Mouse (Mus musculus) hindbrain, embryonic 11.5 days (tissue): ENCODE data around the gene Lhb. TPM values are rescaled to one million over a fixed set of nuclear protein-coding genes. Genes with fewer than 3 reads are reported as not detected.

Experiments used
- ATAC-seq: fragments of 200-750 bp; cut with Nextera tagmentation; 2 replicates; pipeline ENCODE4 v1.8.0; 2017; ENCODE audit warnings: mild to moderate bottlenecking, moderate TSS enrichment, moderate library complexity; ENCODE audit not compliant: low FRiP score
- DNase-seq: peaks from one replicate; pipeline ENCODE4 v3.0.0-alpha.2; 2015; ENCODE audit warnings: low spot score
- H3K27ac ChIP-seq: fragments of 300-500 bp; sonication (generic); 2 replicates; pipeline ENCODE4 v1.5.1; 2014; ENCODE audit warnings: mild to moderate bottlenecking, low read depth, low read length
- H3K27me3 ChIP-seq: fragments of 300-500 bp; sonication (generic); 2 replicates; pipeline ENCODE4 v1.6.1; 2014; ENCODE audit warnings: mild to moderate bottlenecking, low read length, moderate library complexity, mixed read lengths; ENCODE audit not compliant: control insufficient read depth, insufficient read depth
- H3K36me3 ChIP-seq: fragments of 300-500 bp; sonication (generic); 2 replicates; pipeline ENCODE4 v1.6.1; 2014; ENCODE audit warnings: mild to moderate bottlenecking, low read length, moderate library complexity, mixed read lengths; ENCODE audit not compliant: control insufficient read depth, insufficient read depth
- H3K4me1 ChIP-seq: fragments of 300-500 bp; sonication (generic); replicated peaks from 2 replicates; pipeline ENCODE4 v1.6.1; 2014; ENCODE audit warnings: low read length, mixed read lengths; ENCODE audit not compliant: control insufficient read depth, insufficient read depth
- H3K4me2 ChIP-seq: fragments of 300-500 bp; sonication (generic); replicated peaks from 2 replicates; pipeline ENCODE4 v1.6.1; 2014; ENCODE audit warnings: mild to moderate bottlenecking, low read depth, low read length
- H3K4me3 ChIP-seq: fragments of 300-500 bp; sonication (generic); 2 replicates; pipeline ENCODE4 v1.5.1; 2014; ENCODE audit warnings: low read depth, low read length
- H3K9ac ChIP-seq: fragments of 300-500 bp; sonication (generic); 2 replicates; pipeline ENCODE4 v1.6.1; 2014; ENCODE audit warnings: low read depth, low read length
- H3K9me3 ChIP-seq: fragments of 300-500 bp; sonication (generic); 2 replicates; pipeline ENCODE4 v1.6.1; 2016; ENCODE audit warnings: low read length; ENCODE audit not compliant: control insufficient read depth
- WGBS: fragments of 180-500 bp; shearing (Covaris S2); extraction: QIAGEN DNeasy Blood & Tissue Kit; methylation state at CpG from one replicate; pipeline ENCODE4 v1.1.7; 2014; 5-methylcytosine and 5-hydroxymethylcytosine counted together
- polyA plus RNA-seq: library from polyadenylated mRNA; unstranded; fragments of >200 nt; fragmentation: Nextera tagmentation; extraction: Ambion mirVana; gene quantifications from 2 replicates; pipeline ENCODE4 v1.2.1, GENCODE M21; 2014

Gene Lhb
- polyA plus RNA-seq, 1 experiment from 2014 or later: not detected

DNA sequence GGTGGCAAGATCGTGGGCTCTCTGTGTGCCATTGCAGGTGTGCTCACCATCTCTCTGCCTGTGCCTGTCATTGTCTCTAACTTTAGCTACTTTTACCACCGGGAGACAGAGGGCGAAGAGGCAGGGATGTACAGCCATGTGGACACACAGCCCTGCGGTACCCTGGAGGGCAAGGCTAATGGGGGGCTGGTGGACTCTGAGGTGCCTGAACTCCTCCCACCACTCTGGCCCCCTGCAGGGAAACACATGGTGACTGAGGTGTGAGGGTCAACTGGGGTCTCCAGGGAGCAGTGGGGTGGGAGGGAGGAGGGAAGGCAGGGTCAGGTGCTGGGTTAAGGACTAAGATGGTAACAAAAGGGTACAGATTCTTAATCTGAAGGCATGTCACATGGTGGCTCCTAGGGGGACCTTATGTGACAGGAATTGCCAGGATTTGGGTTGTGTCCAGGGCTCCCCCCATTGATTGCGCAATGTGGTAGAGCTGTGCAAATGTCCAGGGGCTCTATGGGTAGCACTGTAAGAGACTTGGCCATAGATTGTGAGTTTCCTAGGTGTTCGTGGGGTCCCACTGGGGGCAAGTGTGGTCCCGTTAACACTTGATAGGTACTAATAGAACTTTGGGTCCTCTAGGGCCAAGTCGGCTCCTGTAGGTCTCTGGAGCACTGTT lies 11.0 kb upstream of the Lhb start:
- WGBS: 90% methylated on average over 8 of the region's 8 CpGs
- DNase-seq: no peak

DNA sequence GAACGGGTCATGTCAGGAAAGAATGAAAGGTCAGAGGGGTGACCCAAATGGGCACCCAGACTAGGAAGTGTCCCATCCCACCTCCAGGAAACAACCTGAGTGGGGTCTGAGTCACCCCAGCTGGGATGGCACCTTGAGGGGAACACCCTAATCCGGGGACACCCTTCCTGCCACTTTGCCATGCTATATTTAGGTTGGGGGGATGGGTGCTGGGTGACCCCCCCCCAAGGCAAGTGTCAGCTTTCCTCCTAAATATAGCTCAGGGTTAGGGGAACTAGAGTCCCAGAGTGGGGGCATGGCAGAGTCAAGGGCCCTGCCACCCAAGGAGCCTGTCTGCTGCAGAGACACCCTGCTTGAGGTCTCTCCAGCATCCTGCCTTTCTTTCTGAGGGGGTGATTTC lies 8.2 kb upstream of the Lhb start:
- WGBS: 79% methylated on average over 2 of the region's 2 CpGs
- Histone ChIP-seq H3K4me1 (no peaks in the 10 kb centered on the region; the same call in 1 of the 2 replicates), H3K4me2 (no peak overlapping the region)

More for the DNA sequence above, 11.0 kb upstream of the Lhb start:
- no peak for ATAC-seq
- no peak overlapping the region for H3K4me2 ChIP-seq
- no peak overlapping the region for H3K9ac ChIP-seq
- no peaks in the 10 kb centered on the region for H3K9me3 ChIP-seq
- no peak overlapping the region for H3K27ac ChIP-seq
- H3K4me3 ChIP-seq: no peak overlapping the region
- H3K4me1 ChIP-seq: no peaks in the 10 kb centered on the region; the same call in none of the 2 replicates
- H3K36me3 ChIP-seq: no peaks in the 10 kb centered on the region
- H3K27me3 ChIP-seq: peaks cover 87% of the 10 kb centered on the region

DNA sequence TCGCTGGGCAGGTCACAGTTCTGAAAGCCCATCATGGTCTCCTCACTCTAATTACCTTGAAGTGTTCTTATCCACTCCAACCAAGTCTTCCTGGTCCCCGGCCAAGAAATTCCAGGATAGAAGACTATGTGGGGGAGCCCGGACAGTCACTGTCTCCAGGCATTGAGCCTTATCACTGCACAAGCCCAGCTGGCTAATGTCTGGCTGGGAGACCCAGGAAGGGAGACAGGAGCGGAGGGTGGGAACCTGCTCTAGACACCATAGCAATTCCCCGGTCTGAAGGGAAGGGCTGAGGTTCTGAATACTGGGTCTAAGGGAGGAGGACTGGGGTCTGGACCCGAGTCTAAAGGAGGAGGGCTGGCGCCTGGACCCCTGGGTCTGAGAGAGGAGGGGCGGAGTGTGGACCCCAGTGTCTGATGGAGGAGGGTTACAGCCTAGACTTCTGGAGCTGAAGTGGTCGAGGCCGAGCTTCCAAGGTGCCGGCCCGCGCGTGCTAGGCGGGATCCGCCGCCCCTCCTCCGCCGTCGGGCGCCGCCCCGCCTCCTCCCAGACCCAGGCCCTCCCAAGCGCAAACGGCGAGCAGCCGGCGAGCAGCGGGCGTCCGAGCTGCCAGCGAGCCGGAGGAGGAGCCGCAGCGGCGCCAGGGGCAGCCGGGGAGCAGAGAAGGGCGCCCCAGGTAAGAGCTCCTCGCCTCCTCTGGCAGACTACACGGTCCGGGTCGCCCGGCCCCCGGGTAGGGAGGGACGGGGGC lies 7.3 kb upstream of the Lhb start, which contains the start of gene Ntf5:
Gene Ntf5, plus strand, starts transcription at position 583 of the 751 bp plus-strand sequence.
- Histone ChIP-seq H3K9ac (peak within 1 kb of the TSS; percentile 44; the same call in 1 of the 2 replicates), H3K27me3 (peaks cover 91% of the 10 kb centered on the region), H3K4me1 (no peaks in the 10 kb centered on the region; the same call in 1 of the 2 replicates), H3K27ac (no peak within 1 kb of the TSS), H3K36me3 (no peaks in the 10 kb centered on the region), H3K4me3 (peak within 1 kb of the TSS; percentile 44), H3K4me2 (peak within 1 kb of the TSS; percentile 83), H3K9me3 (no peaks in the 10 kb centered on the region)
- 4% methylated on average over 44 of the region's 45 CpGs for WGBS
- ATAC-seq: peak; percentile 58; the same call in 1 of the 2 replicates
- peak; percentile 66 for DNase-seq

More for the DNA sequence above, 8.2 kb upstream of the Lhb start:
- ATAC-seq (no peak), DNase-seq (no peak)
- H3K4me3 ChIP-seq: no peak overlapping the region
- H3K9ac ChIP-seq: no peak overlapping the region
- H3K27ac ChIP-seq: no peak overlapping the region
- H3K36me3 ChIP-seq: no peaks in the 10 kb centered on the region
- no peaks in the 10 kb centered on the region for H3K9me3 ChIP-seq
- peaks cover 91% of the 10 kb centered on the region for H3K27me3 ChIP-seq

DNA sequence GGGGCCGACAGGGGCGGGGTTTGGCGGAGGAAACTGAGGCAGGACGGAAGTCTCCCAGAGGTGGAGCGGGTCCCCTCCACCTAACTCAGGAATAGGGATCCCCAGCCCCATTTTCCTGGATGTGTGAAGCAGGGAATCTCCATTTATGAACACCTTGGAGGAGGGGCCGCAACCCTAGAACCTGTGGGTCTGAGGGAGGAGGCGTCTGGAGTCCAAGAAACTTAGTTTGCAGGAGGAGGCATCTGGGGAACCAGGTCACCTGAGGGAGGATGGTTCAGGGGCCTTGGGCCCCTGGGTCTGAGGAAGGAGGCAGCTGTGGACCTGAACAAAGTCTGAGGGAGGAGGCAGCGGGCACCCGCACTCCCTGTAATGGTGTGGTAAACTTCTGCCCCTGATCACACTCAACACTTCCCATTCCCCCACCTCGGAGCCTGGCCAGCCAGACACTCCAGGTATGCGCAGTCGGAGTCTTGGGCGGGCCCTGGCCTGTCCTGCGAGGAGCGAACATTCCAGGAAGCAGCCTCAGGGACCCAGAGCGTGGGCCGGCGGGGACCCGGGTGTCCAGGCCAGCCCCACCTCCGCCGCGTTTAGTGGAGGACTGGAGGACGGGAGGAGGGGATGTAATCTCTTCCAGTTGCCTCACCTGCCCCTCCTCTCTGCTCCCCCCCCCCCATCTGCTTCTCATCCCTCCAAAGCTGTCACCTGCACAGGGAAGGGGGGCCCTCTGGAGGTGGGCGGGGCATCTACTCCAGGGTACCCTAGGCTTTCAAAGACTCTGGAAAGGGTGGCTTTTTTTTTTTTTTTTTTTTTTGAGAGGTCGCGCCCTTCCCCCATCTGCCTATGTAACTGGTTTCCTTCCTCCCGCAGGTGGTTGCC lies 6.5 kb upstream of the Lhb start:
- Histone ChIP-seq H3K36me3 (no peaks in the 10 kb centered on the region), H3K9ac (peak overlapping the region; percentile 44; the same call in 1 of the 2 replicates), H3K4me3 (peak overlapping the region; percentile 44), H3K27me3 (peaks cover 90% of the 10 kb centered on the region), H3K9me3 (no peaks in the 10 kb centered on the region), H3K4me1 (no peaks in the 10 kb centered on the region; the same call in 1 of the 2 replicates), H3K27ac (no peak overlapping the region), H3K4me2 (peak overlapping the region; percentile 83)
- DNase-seq: no peak
- WGBS: 2% methylated on average over 27 of the region's 27 CpGs
- ATAC-seq: no peak

DNA sequence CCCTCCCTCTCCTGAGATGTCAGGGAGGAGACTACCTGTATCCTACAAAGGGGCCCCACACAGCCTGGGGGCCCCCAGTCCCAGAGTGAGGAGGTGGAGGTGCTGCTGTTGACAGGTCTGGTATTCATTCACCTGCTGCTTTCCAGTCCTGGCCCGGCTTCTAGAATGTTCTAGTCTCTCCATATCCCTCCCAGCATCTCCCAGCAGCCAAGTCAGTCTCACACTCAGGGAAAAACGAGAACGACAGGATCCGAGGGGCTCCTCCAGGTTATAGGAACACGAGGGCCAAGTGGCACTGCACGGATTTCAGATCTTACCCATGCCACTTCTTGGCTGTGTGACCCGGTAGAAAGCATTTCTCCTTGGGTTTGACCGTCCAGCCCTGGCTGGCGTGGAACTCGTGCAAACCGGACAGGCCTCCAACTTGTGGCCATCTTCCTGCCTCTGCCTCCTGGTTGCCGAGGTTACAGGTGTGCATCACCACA lies 5.8 kb upstream of the Lhb start:
- 42% methylated on average over 12 of the region's 12 CpGs for WGBS
- ATAC-seq: no peak
- H3K27ac ChIP-seq: no peak overlapping the region

DNA sequence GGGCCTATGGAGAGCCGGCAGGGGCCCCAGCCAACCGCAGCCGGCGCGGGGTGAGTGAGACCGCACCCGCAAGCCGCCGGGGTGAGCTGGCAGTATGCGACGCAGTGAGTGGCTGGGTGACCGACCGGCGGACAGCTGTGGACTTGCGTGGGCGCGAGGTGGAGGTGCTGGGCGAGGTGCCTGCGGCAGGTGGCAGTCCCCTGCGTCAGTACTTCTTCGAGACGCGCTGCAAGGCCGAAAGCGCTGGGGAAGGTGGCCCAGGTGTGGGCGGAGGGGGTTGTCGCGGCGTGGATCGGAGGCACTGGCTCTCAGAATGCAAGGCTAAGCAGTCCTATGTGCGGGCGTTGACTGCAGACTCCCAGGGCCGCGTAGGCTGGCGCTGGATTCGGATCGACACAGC lies 5.0 kb upstream of the Lhb start:
- DNase-seq (no peak), ATAC-seq (no peak)
- no peaks in the 10 kb centered on the region; the same call in 1 of the 2 replicates for H3K4me1 ChIP-seq
- no peak overlapping the region for H3K4me2 ChIP-seq
- peaks cover 87% of the 10 kb centered on the region for H3K27me3 ChIP-seq
- no peak overlapping the region for H3K27ac ChIP-seq
- no peaks in the 10 kb centered on the region for H3K36me3 ChIP-seq
- H3K9ac ChIP-seq: no peak overlapping the region; the same call in 1 of the 2 replicates
- no peaks in the 10 kb centered on the region for H3K9me3 ChIP-seq
- WGBS: 11% methylated on average over 37 of the region's 37 CpGs
- no peak overlapping the region for H3K4me3 ChIP-seq

More for the DNA sequence above, 5.8 kb upstream of the Lhb start:
- Histone ChIP-seq H3K36me3 (no peaks in the 10 kb centered on the region), H3K4me2 (no peak overlapping the region), H3K4me3 (no peak overlapping the region), H3K9ac (no peak overlapping the region), H3K4me1 (no peaks in the 10 kb centered on the region; the same call in 1 of the 2 replicates), H3K9me3 (no peaks in the 10 kb centered on the region), H3K27me3 (peaks cover 87% of the 10 kb centered on the region)
- no peak for DNase-seq

DNA sequence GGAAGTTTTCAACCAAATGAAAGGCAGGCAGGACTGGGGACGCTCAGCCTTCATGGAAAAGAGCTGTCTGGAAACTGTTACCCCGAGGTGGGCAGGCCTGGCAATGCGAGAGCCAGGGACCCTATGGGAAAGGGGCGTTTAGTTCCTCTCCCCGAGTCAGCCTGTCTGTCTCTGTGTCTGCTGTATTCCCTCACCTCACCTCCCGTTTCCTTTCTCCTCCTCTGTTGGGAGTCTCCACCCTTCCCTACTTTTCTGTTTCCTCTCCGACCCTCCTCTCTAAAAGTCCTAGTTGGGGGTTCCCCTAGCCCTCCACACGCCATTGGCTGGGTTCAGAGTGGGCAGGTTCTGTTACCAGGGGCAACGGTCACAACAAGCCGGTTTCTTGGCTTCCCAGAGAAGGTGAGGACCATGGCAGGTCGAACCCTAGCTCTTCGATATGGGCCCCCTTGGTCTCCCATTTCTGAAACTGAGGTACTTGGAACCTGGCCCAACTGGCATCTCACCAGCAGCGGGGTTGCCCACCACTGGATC lies 2.6 kb upstream of the Lhb start:
- peaks cover 70% of the 10 kb centered on the region for H3K27me3 ChIP-seq
- no peak overlapping the region for H3K9ac ChIP-seq
- H3K27ac ChIP-seq: no peak overlapping the region
- H3K4me3 ChIP-seq: no peak overlapping the region
- WGBS: 12% methylated on average over 13 of the region's 13 CpGs
- DNase-seq: no peak
- no peaks in the 10 kb centered on the region; the same call in 1 of the 2 replicates for H3K4me1 ChIP-seq
- no peak overlapping the region for H3K4me2 ChIP-seq
- H3K36me3 ChIP-seq: peaks cover 4% of the 10 kb centered on the region; the same call in 1 of the 2 replicates
- H3K9me3 ChIP-seq: no peaks in the 10 kb centered on the region
- no peak for ATAC-seq
